Mouse (Mus musculus) hindbrain, embryonic 14.5 days (tissue): ENCODE results near the gene Scgb2b24. TPM values are rescaled to one million over a fixed set of nuclear protein-coding genes. Genes with fewer than 3 reads are reported as not detected.

Experiments used
- ATAC-seq: fragments of 200-750 bp; cut with Nextera tagmentation; 2 replicates; pipeline ENCODE4 v1.8.0; 2017; ENCODE audit warnings: moderate number of reproducible peaks, mild to moderate bottlenecking, moderate TSS enrichment, moderate library complexity; ENCODE audit not compliant: low FRiP score
- DNase-seq: peaks from one replicate; pipeline ENCODE4 v3.0.0-alpha.2; 2015; ENCODE audit warnings: low spot score
- H3K27ac ChIP-seq: fragments of 300-500 bp; sonication (generic); 2 replicates; pipeline ENCODE4 v1.5.1; 2014; ENCODE audit warnings: mild to moderate bottlenecking, moderate library complexity
- H3K27me3 ChIP-seq: fragments of 300-500 bp; sonication (generic); 2 replicates; pipeline ENCODE4 v1.6.1; 2014; ENCODE audit warnings: mild to moderate bottlenecking, low read length, mixed read lengths; ENCODE audit not compliant: control insufficient read depth, insufficient read depth
- H3K36me3 ChIP-seq: fragments of 300-500 bp; sonication (generic); replicated peaks from 2 replicates; pipeline ENCODE4 v1.6.1; 2014; ENCODE audit not compliant: control insufficient read depth, insufficient read depth
- H3K4me1 ChIP-seq: fragments of 300-500 bp; sonication (generic); replicated peaks from 2 replicates; pipeline ENCODE4 v1.6.1; 2014; ENCODE audit warnings: antibody characterized with exemption, low read length, mixed read lengths; ENCODE audit not compliant: control insufficient read depth, insufficient read depth
- H3K4me2 ChIP-seq: fragments of 300-500 bp; sonication (generic); replicated peaks from 2 replicates; pipeline ENCODE4 v1.6.1; 2014; ENCODE audit warnings: mild to moderate bottlenecking, moderate library complexity
- H3K4me3 ChIP-seq: fragments of 300-500 bp; sonication (generic); replicated peaks from 2 replicates; pipeline ENCODE4 v1.5.1; 2014; ENCODE audit warnings: mild to moderate bottlenecking, low read length
- H3K9ac ChIP-seq: fragments of 300-500 bp; sonication (generic); 2 replicates; pipeline ENCODE4 v1.6.1; 2014
- H3K9me3 ChIP-seq: fragments of 300-500 bp; sonication (generic); 2 replicates; pipeline ENCODE4 v1.6.1; 2016; ENCODE audit warnings: low read length; ENCODE audit not compliant: control insufficient read depth
- WGBS: fragments of 180-500 bp; shearing (Covaris S2); extraction: QIAGEN DNeasy Blood & Tissue Kit; methylation state at CpG from one replicate; pipeline ENCODE4 v1.1.7; 2014; 5-methylcytosine and 5-hydroxymethylcytosine counted together
- polyA plus RNA-seq: library from polyadenylated mRNA; unstranded; fragments of >200 nt; fragmentation: Nextera tagmentation; extraction: Ambion mirVana; gene quantifications from 2 replicates; pipeline ENCODE4 v1.2.1, GENCODE M21; 2014

Gene Scgb2b24
- polyA plus RNA-seq, result not detected in 2 replicates

- H3K27ac ChIP-seq, result no peak within 1 kb of the TSS
- H3K27me3 ChIP-seq, result no peaks in the 10 kb centered on the region
- H3K4me1 ChIP-seq, result no peaks in the 10 kb centered on the region
- no peaks in the 10 kb centered on the region for H3K36me3 ChIP-seq
- H3K4me3 ChIP-seq, result no peak within 1 kb of the TSS
- H3K9me3 ChIP-seq, result peaks cover 82% of the 10 kb centered on the region
- 74% methylated on average over 2 of the region's 2 CpGs for WGBS
- no peak within 1 kb of the TSS for H3K9ac ChIP-seq
- ATAC-seq, result no peak
- no peak for DNase-seq
- no peak within 1 kb of the TSS for H3K4me2 ChIP-seq
Measured at GRCm38 (mm10) chr7:33739212-33739611, at the start of gene Scgb2b24. Gene Scgb2b24 (minus strand): TSS chr7:33739312.

GRCm38 (mm10) chr7:33743499-33743898, 4.4 kb upstream of the Scgb2b24 start, which contains the start of gene Scgb1b24:
Gene Scgb1b24 (plus strand): TSS chr7:33743799.
- H3K4me2 ChIP-seq, result no peak within 1 kb of the TSS
- no peak within 1 kb of the TSS for H3K27ac ChIP-seq
- H3K4me1 ChIP-seq, result no peaks in the 10 kb centered on the region
- H3K36me3 ChIP-seq, result no peaks in the 10 kb centered on the region
- H3K27me3 ChIP-seq, result no peaks in the 10 kb centered on the region
- no peak within 1 kb of the TSS for H3K4me3 ChIP-seq
- no peak within 1 kb of the TSS for H3K9ac ChIP-seq
- 86% methylated on average over 3 of the region's 3 CpGs for WGBS
- no peak for ATAC-seq
- no peak for DNase-seq
- peaks cover 81% of the 10 kb centered on the region for H3K9me3 ChIP-seq

GRCm38 (mm10) chr7:33689864-33690263, 49.2 kb downstream of the Scgb2b24 start:
- H3K27ac ChIP-seq, result no peak overlapping the region
- H3K4me2 ChIP-seq, result no peak overlapping the region
- H3K9me3 ChIP-seq, result peaks cover 39% of the 10 kb centered on the region
- WGBS, result 18% methylated on average over 1 of the region's 1 CpGs
- H3K4me1 ChIP-seq, result no peaks in the 10 kb centered on the region
- H3K27me3 ChIP-seq, result no peaks in the 10 kb centered on the region
- DNase-seq (no peak), ATAC-seq (no peak)
- H3K4me3 ChIP-seq, result no peak overlapping the region
- H3K36me3 ChIP-seq, result no peaks in the 10 kb centered on the region
- H3K9ac ChIP-seq, result no peak overlapping the region

Other genes starting within 250 kb of the Scgb2b24 start
- gene Scgb2b21, start 218.9 kb downstream of the Scgb2b24 start, polyA plus RNA-seq, result not detected in 2 replicates
- gene Scgb1b24, start 4.5 kb upstream of the Scgb2b24 start, polyA plus RNA-seq, result not detected in 2 replicates
- gene Scgb2b26, start 205.7 kb upstream of the Scgb2b24 start, polyA plus RNA-seq, result not detected in 2 replicates